15 mouse cellular contexts compared by ENCODE assay signal in the genomic region with DNA sequence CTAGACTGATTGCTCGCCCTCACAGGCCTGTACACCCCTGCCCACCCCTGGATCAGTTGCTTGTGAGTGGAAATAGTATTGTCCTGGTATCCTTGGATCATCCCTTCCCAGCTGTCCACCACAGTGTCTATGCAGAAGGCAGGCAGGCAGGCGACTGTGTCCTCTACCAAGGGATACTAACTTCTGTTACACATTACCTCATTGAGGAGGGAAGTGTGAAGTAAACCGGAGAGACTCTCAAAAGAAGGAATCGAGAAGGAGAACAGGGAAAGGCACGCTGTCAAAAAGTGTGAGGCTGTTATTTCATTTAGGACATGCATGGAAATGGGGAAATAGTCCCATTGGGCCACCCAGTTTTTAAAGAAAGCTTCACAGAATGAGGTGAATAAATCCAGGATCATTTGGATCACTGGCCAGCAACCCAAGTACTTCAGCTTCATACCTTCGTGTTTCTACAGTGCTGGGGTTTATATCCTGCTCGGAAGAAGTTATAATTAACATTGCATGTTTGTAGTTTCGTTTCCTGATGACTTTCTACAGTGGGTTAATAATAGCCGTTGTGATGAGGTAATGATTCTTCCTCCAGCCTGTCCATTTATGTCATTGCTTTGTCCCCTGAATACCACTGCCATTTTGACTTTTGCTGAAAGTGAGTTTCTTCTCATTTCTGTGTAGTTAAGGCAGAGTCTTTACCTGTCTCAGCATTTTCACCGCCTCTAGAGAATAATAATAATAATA.
A peak's percentile ranks its signal among the peaks of the same experiment; 100 is the strongest.
DNase-seq lines count a peak whose midpoint lies in the region; ATAC-seq lines count a peak whose summit lies in the region.
"Had no signal": no experiment of that assay in that cellular context is flagged by ENCODE, and none has a peak within 500 bp of the region (broad histone marks: within the 10 kb centered on the region; RNA-seq: fewer than 3 reads in every experiment).

No protein-coding gene starts in this region.

- no peak overlapping the region for H3K4me3 ChIP-seq in liver, embryonic 13.5 days (replicated peaks)
- H3K4me3 ChIP-seq in liver, embryonic 12.5 days, result no peak overlapping the region
- H3K4me3 ChIP-seq in hindbrain, embryonic 10.5 days, result no peak overlapping the region
- H3K4me3 ChIP-seq in midbrain, embryonic 14.5 days (replicated peaks; ENCODE audit: low read depth, low read length), result no peak overlapping the region
- H3K4me3 ChIP-seq: limb, embryonic 13.5 days; midbrain, embryonic 13.5 days; neural tube, embryonic 13.5 days had no signal

- peak overlapping the region; percentile 53; the same call in 1 of the 2 replicates for H3K27ac ChIP-seq in liver, embryonic 13.5 days
- H3K27ac ChIP-seq in liver, embryonic 12.5 days, result no peak overlapping the region
- H3K27ac ChIP-seq in hindbrain, embryonic 10.5 days, result no peak overlapping the region
- no peak overlapping the region for H3K27ac ChIP-seq in midbrain, embryonic 14.5 days (replicated peaks; ENCODE audit: low read depth, low read length)
- H3K27ac ChIP-seq: limb, embryonic 13.5 days; midbrain, embryonic 13.5 days; neural tube, embryonic 13.5 days had no signal

- H3K4me1 ChIP-seq in liver, embryonic 13.5 days (replicated peaks), result 0 out of 2 replicates have a peak, but pooled peaks cover 3% of the 10 kb centered on the region
- no peaks in the 10 kb centered on the region for H3K4me1 ChIP-seq in liver, embryonic 12.5 days
- H3K4me1 ChIP-seq in hindbrain, embryonic 10.5 days (replicated peaks), result no peaks in the 10 kb centered on the region
- no peaks in the 10 kb centered on the region for H3K4me1 ChIP-seq in midbrain, embryonic 14.5 days (ENCODE audit: control insufficient read depth, insufficient read depth, low read length)
- H3K4me1 ChIP-seq: midbrain, embryonic 13.5 days; neural tube, embryonic 13.5 days had no signal

- WGBS in liver, embryonic 13.5 days (ENCODE audit: insufficient replicate concordance), result 59% methylated on average over 10 of the region's 10 CpGs
- 66% methylated on average over 10 of the region's 10 CpGs for WGBS in liver, embryonic 12.5 days (ENCODE audit: insufficient replicate concordance)
- WGBS in hindbrain, embryonic 10.5 days, result 86% methylated on average over 10 of the region's 10 CpGs
- WGBS in midbrain, embryonic 14.5 days, result 89% methylated on average over 10 of the region's 10 CpGs

- intact Hi-C loops in heart, postnatal 10 days (cut with DNase I), result no loop called here

- peak; percentile 89 for DNase-seq in heart, adult 11 months
- DNase-seq in heart, postnatal 10 days, result no peak
- DNase-seq in liver, embryonic 13.5 days, result no peak
- no peak for DNase-seq in hindbrain, embryonic 10.5 days (ENCODE audit: low spot score)
- no peak for DNase-seq in midbrain, embryonic 14.5 days
- DNase-seq: cerebellum, postnatal 14 days; kidney, adult 11 months; right cerebral cortex, adult 18-20 months had no signal

- ATAC-seq in liver, embryonic 13.5 days (ENCODE audit: low read depth), result 0 out of 2 replicates have a peak, but pooled peaks have one; percentile 39
- ATAC-seq in liver, embryonic 12.5 days, result no peak; the same call in 1 of the 2 replicates
- ATAC-seq in erythroblast, adult 5-6 weeks (replicated peaks; ENCODE audit: low FRiP score, poor library complexity, severe bottlenecking), result peak; percentile 57; the same call in 1 of the 2 replicates
- ATAC-seq in megakaryocyte-erythroid progenitor cell, adult 5-6 weeks (replicated peaks; ENCODE audit: low FRiP score, low TSS enrichment, poor library complexity, severe bottlenecking), result 0 out of 2 replicates have a peak, but pooled peaks have one; percentile 32
- no peak for ATAC-seq in midbrain, embryonic 14.5 days (ENCODE audit: low FRiP score, low TSS enrichment)
- ATAC-seq: forebrain, embryonic 14.5 days; midbrain, embryonic 13.5 days had no signal

- no peaks in the 10 kb centered on the region for H3K9me3 ChIP-seq in liver, embryonic 13.5 days (replicated peaks)
- no peaks in the 10 kb centered on the region for H3K9me3 ChIP-seq in liver, embryonic 12.5 days (replicated peaks)
- no peaks in the 10 kb centered on the region for H3K9me3 ChIP-seq in hindbrain, embryonic 10.5 days
- no peaks in the 10 kb centered on the region for H3K9me3 ChIP-seq in midbrain, embryonic 14.5 days (ENCODE audit: control insufficient read depth, low read length)
- H3K9me3 ChIP-seq: limb, embryonic 13.5 days; midbrain, embryonic 13.5 days; neural tube, embryonic 13.5 days had no signal

- H3K36me3 ChIP-seq in liver, embryonic 13.5 days, result no peaks in the 10 kb centered on the region
- no peaks in the 10 kb centered on the region for H3K36me3 ChIP-seq in liver, embryonic 12.5 days
- H3K36me3 ChIP-seq in hindbrain, embryonic 10.5 days, result no peaks in the 10 kb centered on the region
- H3K36me3 ChIP-seq in midbrain, embryonic 14.5 days (ENCODE audit: control insufficient read depth, insufficient read depth, low read length), result no peaks in the 10 kb centered on the region
- H3K36me3 ChIP-seq: limb, embryonic 13.5 days; midbrain, embryonic 13.5 days; neural tube, embryonic 13.5 days had no signal

- no peaks in the 10 kb centered on the region for H3K27me3 ChIP-seq in liver, embryonic 13.5 days
- no peaks in the 10 kb centered on the region for H3K27me3 ChIP-seq in liver, embryonic 12.5 days (replicated peaks)
- H3K27me3 ChIP-seq in hindbrain, embryonic 10.5 days (ENCODE audit: insufficient read depth, poor library complexity, severe bottlenecking), result no peaks in the 10 kb centered on the region
- no peaks in the 10 kb centered on the region for H3K27me3 ChIP-seq in midbrain, embryonic 14.5 days (ENCODE audit: control insufficient read depth, insufficient read depth, low read length)
- H3K27me3 ChIP-seq: limb, embryonic 13.5 days; midbrain, embryonic 13.5 days; neural tube, embryonic 13.5 days had no signal

- H3K9ac ChIP-seq in liver, embryonic 13.5 days, result no peak overlapping the region
- no peak overlapping the region for H3K9ac ChIP-seq in liver, embryonic 12.5 days
- H3K9ac ChIP-seq in midbrain, embryonic 14.5 days (replicated peaks; ENCODE audit: low read length), result no peak overlapping the region
- H3K9ac ChIP-seq: limb, embryonic 13.5 days; midbrain, embryonic 13.5 days; neural tube, embryonic 13.5 days had no signal

- no peak overlapping the region for H3K4me2 ChIP-seq in liver, embryonic 13.5 days
- H3K4me2 ChIP-seq in liver, embryonic 12.5 days, result no peak overlapping the region
- no peak overlapping the region for H3K4me2 ChIP-seq in midbrain, embryonic 14.5 days (ENCODE audit: low read length)
- H3K4me2 ChIP-seq: limb, embryonic 13.5 days; midbrain, embryonic 13.5 days; neural tube, embryonic 13.5 days had no signal

Comparison
In these comparisons a context has a peak if more than half of its experiments do, and no peak if none do; other contexts are left out.
1. ATAC-seq: peak in liver, embryonic 13.5 days (single experiment), erythroblast, adult 5-6 weeks (single experiment) and megakaryocyte-erythroid progenitor cell, adult 5-6 weeks (single experiment); none in liver, embryonic 12.5 days (single experiment) and midbrain, embryonic 14.5 days (single experiment).